Mouse (Mus musculus): Measurements from ENCODE around the gene Sst.

Sst gene

DNA sequence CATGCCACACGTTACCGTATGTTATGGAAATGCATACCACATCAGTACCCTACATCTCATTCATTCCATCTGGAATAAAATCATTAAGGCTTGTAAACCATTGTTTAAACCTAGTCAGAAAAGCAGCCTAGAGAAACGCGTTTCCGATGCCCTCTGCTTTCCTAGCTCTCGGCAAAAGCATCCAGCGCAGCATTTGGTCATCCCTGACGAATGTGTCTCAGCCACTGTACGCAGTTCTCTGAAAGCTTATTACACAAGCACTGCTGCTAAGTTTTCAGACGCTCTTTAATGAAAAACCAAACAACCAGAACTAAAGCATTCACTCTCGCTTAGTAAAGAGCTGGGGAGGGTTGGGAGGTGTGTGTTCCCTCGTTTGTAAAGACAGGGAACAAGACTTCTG, 5.7 kb downstream of the Sst start:
- DNase-seq (ENCODE audit: low spot score), result no peak

DNA sequence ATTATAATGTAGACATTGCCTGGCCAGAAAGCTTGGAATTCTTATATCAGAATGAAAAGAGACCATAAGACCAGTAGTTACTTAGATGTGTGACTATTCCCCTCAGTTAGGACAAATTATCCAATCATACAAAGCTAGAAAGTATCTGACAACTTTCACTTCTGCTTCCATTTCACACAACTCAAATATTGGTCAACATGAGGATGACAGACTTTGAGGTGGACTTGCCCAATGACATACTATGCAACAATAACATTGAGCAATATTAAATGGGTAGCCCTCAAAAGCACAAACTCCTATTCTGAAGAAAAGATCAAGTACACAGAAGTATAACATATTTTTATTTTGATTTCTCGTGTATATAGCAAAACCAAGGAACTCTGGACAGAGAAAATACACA, 35.5 kb downstream of the Sst start:
- no peak for DNase-seq (ENCODE audit: low spot score)

DNA sequence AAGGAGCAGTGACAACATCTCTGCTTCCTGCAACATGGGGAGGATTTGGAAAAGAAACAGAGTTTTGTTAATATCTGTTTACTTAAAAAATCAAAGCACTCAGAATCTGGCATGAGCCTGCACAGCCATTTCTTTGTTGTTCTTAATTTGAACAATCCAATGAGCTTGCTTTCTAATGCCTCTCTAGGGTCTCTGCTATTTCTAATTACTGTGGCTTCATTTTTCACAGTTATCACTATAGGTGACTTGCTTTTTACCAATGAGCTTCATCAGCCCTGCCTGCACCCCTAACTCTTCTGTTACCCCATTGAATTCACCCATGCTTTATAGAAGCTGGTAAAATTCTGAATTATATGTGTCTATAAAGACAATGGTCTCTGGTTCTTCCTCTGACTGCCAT, 41.0 kb downstream of the Sst start:
- DNase-seq (ENCODE audit: low spot score), result no peak

DNA sequence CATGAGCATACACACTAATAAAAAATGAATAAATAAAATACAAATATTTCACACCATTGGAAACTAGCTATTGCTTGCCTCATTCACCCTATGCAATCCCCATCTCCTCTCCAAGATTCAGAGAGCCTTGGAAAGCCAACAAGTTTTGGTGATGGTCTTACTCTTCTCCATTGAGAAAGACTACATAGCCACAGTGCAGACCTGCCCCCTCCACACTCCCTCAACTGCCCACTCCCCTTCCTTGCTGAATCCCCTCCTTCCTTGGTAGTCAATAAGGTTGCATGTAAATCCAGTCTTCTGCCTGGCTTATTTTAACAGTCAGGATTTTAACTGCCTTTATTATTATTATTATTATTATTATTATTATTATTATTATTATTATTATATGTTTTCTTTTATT, 41.6 kb downstream of the Sst start:
- no peak for DNase-seq (ENCODE audit: low spot score)

DNA sequence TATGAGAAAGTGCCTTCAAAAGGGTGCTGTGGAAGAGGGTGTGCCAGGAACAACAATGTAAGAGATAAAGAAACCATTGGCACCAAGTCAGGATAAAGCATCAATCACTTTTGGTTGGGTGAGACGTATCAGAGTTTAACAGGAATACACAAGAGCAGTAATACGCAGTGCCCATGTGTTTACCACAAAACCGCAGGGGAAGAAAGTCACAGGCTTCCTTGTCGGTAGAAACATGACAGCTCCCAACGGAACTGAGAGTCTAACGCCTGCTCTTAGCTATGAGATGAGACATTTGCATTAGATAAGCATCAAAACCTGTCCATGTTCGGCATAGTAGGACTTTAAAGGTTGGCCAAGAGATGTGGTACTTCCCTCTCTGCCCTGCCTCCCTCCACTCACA, 46.1 kb downstream of the Sst start:
- DNase-seq (ENCODE audit: low spot score), result no peak

DNA sequence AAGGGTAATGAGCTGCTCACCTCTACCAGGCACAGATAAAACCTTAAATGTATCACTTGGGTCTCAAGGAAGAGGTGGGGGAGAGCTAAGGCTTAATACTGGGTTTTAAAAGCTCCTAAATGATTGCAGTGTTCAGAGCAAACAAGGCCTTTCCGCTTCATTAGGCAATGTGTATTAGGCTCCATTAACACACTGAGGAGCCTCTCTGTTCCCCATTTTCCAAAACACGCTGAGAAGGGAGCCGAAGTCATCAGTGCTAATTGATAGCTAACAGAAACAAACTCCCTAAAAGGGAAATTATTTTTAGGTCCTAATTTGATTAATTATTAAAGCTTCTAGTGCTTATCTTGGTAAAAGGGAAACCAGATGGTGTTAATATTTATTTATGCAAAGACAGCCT, 48.1 kb downstream of the Sst start:
- no peak for DNase-seq (ENCODE audit: low spot score)

All from spleen, adult 12 weeks (tissue).